Mouse (Mus musculus) heart, adult 2 months (tissue): ENCODE data around the gene Fez2. TPM values are rescaled to one million over a fixed set of nuclear protein-coding genes. Genes with fewer than 3 reads are reported as not detected.

ENCODE experiments used
- DNase-seq, 2 experiments: peaks; one replicate each; pipeline ENCODE4 v3.0.0; 2021
- H3K27ac ChIP-seq: fragments of 200-600 bp; 2 replicates; pipeline ENCODE4 v1.8.1; 2022
- H3K27me3 ChIP-seq: fragments of 200-500 bp; 2 replicates; pipeline ENCODE4 v1.6.1; 2012; ENCODE audit warnings: mild to moderate bottlenecking, low read length, inconsistent platforms, mixed read lengths; ENCODE audit not compliant: control insufficient read depth, insufficient read depth
- H3K36me3 ChIP-seq: fragments of 200-500 bp; 2 replicates; pipeline ENCODE4 v1.6.1; 2012; ENCODE audit warnings: low read length, inconsistent platforms; ENCODE audit not compliant: control insufficient read depth, insufficient read depth
- H3K4me1 ChIP-seq: fragments of 200-500 bp; 2 replicates; pipeline ENCODE4 v1.6.1; 2011; ENCODE audit warnings: low read length; ENCODE audit not compliant: control insufficient read depth, insufficient read depth
- H3K4me3 ChIP-seq: fragments of 200-600 bp; 2 replicates; pipeline ENCODE4 v1.8.1; 2022
- H3K79me2 ChIP-seq: fragments of 200-500 bp; replicated peaks from 2 replicates; pipeline ENCODE4 v1.6.1; 2012; ENCODE audit warnings: mild to moderate bottlenecking, inconsistent platforms, low read length, moderate library complexity, mixed read lengths; ENCODE audit not compliant: control insufficient read depth, insufficient read depth
- H3K9ac ChIP-seq: fragments of 200-500 bp; 2 replicates; pipeline ENCODE4 v1.6.1; 2012; ENCODE audit warnings: low read depth, mild to moderate bottlenecking, control low read depth, inconsistent platforms, low read length, mixed read lengths
- CTCF ChIP-seq: fragments of 200-600 bp; IDR thresholded peaks from 2 replicates; pipeline ENCODE4 v1.8.1; 2022; ENCODE audit warnings: antibody characterized with exemption, mild to moderate bottlenecking, moderate library complexity
- EP300 ChIP-seq: fragments of 200-500 bp; IDR thresholded peaks from 2 replicates; pipeline ENCODE4 v1.6.1; 2011; ENCODE audit warnings: low read depth, low read length, control low read depth; ENCODE audit not compliant: insufficient read depth
- POLR2A ChIP-seq: fragments of 200-500 bp; IDR thresholded peaks from 2 replicates; pipeline ENCODE4 v1.6.1; 2011; ENCODE audit warnings: mild to moderate bottlenecking, low read depth, low read length, control low read depth; ENCODE audit not compliant: insufficient read depth
- WGBS: fragments of 180-500 bp; shearing (Covaris S2); methylation state at CpG from one replicate; pipeline ENCODE4 v1.1.7; 2018; 5-methylcytosine and 5-hydroxymethylcytosine counted together
- intact Hi-C: fragments of 180-260 bp; cut with DNase I; formaldehyde crosslinking; loops from one replicate; pipeline ENCODE4 v1.15.1; 2025
- polyA plus RNA-seq: library from polyadenylated mRNA; depleted of rRNA; stranded (reverse); fragments of >200 nt; gene quantifications from 2 replicates; pipeline ENCODE4 v1.2.3, GENCODE M21; 2012
- total RNA-seq, 2 experiments: library from RNA; stranded (reverse); gene quantifications; 2 replicates each; pipeline ENCODE4 v1.2.3; 2021

Fez2 gene
- total and polyA plus RNA-seq, 3 experiments = 50.4 to 80.1 (median 76.7) TPM

GRCm38 (mm10) chr17:78361939-78362728 lies 55.8 kb downstream of the Fez2 start:
- H3K9ac ChIP-seq = no peak overlapping the region
- peaks cover 15% of the 10 kb centered on the region for H3K4me1 ChIP-seq
- peak overlapping the region; percentile 58 for H3K27ac ChIP-seq
- H3K4me3 ChIP-seq = peak overlapping the region; percentile 29
- no peaks in the 10 kb centered on the region for H3K27me3 ChIP-seq
- peak; percentile 65 to 81 for DNase-seq
- no peaks in the 10 kb centered on the region for H3K79me2 ChIP-seq
- intact Hi-C loops = loop anchor here (2.0 to 5.0 kb wide), 4 partner anchors 35 to 115 kb away; no protein-coding TSS in a partner anchor
- WGBS = 39% methylated on average over 13 of the region's 13 CpGs
- peaks cover 14% of the 10 kb centered on the region for H3K36me3 ChIP-seq
- peak; percentile 71; the same call in 1 of the 2 replicates for TF ChIP-seq EP300
- 0 out of 2 replicates have a peak, but pooled peaks have one; percentile 24 for TF ChIP-seq POLR2A
- no peak for TF ChIP-seq CTCF

GRCm38 (mm10) chr17:78358251-78358726 lies 59.7 kb downstream of the Fez2 start:
- DNase-seq = no peak
- intact Hi-C loops = no loop called here
- 55% methylated on average over 7 of the region's 7 CpGs for WGBS
- Histone ChIP-seq H3K9ac (no peak overlapping the region), H3K79me2 (no peaks in the 10 kb centered on the region), H3K27me3 (no peaks in the 10 kb centered on the region), H3K4me3 (no peak overlapping the region), H3K27ac (no peak overlapping the region), H3K4me1 (peaks cover 13% of the 10 kb centered on the region), H3K36me3 (peaks cover 24% of the 10 kb centered on the region)
- no peak for TF ChIP-seq CTCF
- TF ChIP-seq EP300 = no peak
- no peak for TF ChIP-seq POLR2A

- 96% methylated on average over 4 of the region's 4 CpGs for WGBS
- Histone ChIP-seq H3K27me3 (no peaks in the 10 kb centered on the region), H3K4me3 (no peak overlapping the region), H3K36me3 (peaks cover 20% of the 10 kb centered on the region), H3K79me2 (no peaks in the 10 kb centered on the region), H3K4me1 (peaks cover 13% of the 10 kb centered on the region), H3K27ac (no peak overlapping the region), H3K9ac (no peak overlapping the region)
- intact Hi-C loops = no loop called here
- DNase-seq = no peak
- TF ChIP-seq CTCF = no peak
- TF ChIP-seq POLR2A = no peak
- no peak for TF ChIP-seq EP300
These were observed 60.2 kb downstream of the Fez2 start for GRCm38 (mm10) chr17:78357753-78358152.

- 72% methylated on average over 8 of the region's 8 CpGs for WGBS
- Histone ChIP-seq H3K4me3 (no peak overlapping the region), H3K27ac (no peak overlapping the region; the same call in 1 of the 2 replicates), H3K36me3 (peaks cover 14% of the 10 kb centered on the region), H3K4me1 (peaks cover 9% of the 10 kb centered on the region), H3K79me2 (no peaks in the 10 kb centered on the region), H3K9ac (no peak overlapping the region), H3K27me3 (no peaks in the 10 kb centered on the region)
- no peak for TF ChIP-seq EP300
- TF ChIP-seq CTCF = no peak
- peak in 1 of 2 experiments; percentile 15 for DNase-seq
- intact Hi-C loops = no loop called here
These were observed 62.3 kb downstream of the Fez2 start for GRCm38 (mm10) chr17:78355611-78356010.

GRCm38 (mm10) chr17:78354871-78355270 lies 63.1 kb downstream of the Fez2 start:
- H3K27ac ChIP-seq = peak overlapping the region; percentile 40
- 60% methylated on average over 12 of the region's 12 CpGs for WGBS
- peaks cover 14% of the 10 kb centered on the region for H3K36me3 ChIP-seq
- H3K4me3 ChIP-seq = peak overlapping the region; percentile 9; the same call in 1 of the 2 replicates
- H3K4me1 ChIP-seq = peaks cover 9% of the 10 kb centered on the region
- DNase-seq = peak in 1 of 2 experiments; percentile 15
- intact Hi-C loops = no loop called here
- H3K27me3 ChIP-seq = no peaks in the 10 kb centered on the region
- no peaks in the 10 kb centered on the region for H3K79me2 ChIP-seq
- H3K9ac ChIP-seq = no peak overlapping the region
- TF ChIP-seq CTCF (no peak), EP300 (no peak), POLR2A (no peak)

GRCm38 (mm10) chr17:78354411-78354810 lies 63.5 kb downstream of the Fez2 start:
- TF ChIP-seq EP300 = 0 out of 2 replicates have a peak, but pooled peaks have one; percentile 47
- TF ChIP-seq CTCF = no peak
- Histone ChIP-seq H3K79me2 (no peaks in the 10 kb centered on the region), H3K4me1 (peaks cover 8% of the 10 kb centered on the region), H3K36me3 (peaks cover 14% of the 10 kb centered on the region), H3K9ac (no peak overlapping the region), H3K27ac (peak overlapping the region; percentile 54), H3K4me3 (peak overlapping the region; percentile 9; the same call in 1 of the 2 replicates), H3K27me3 (no peaks in the 10 kb centered on the region)
- DNase-seq = peak in 1 of 2 experiments; percentile 33
- intact Hi-C loops = no loop called here
- 44% methylated on average over 2 of the region's 2 CpGs for WGBS
